Mouse (Mus musculus) 3T3-L1 (cell line): ENCODE measurements around the gene Npc2.

Source experiments
- DNase-seq: peaks from one replicate; pipeline ENCODE4 v3.0.0-alpha.2; 2015; ENCODE audit warnings: low read depth, low spot score

The Npc2 gene

GRCm38 (mm10) chr12:84772726-84773441 lies at the start of gene Npc2, which contains the start of gene Isca2:
Npc2 (minus strand) TSS chr12:84773152.
Isca2 (plus strand) TSS chr12:84773251.
- DNase-seq = peak; percentile 99

DNA sequence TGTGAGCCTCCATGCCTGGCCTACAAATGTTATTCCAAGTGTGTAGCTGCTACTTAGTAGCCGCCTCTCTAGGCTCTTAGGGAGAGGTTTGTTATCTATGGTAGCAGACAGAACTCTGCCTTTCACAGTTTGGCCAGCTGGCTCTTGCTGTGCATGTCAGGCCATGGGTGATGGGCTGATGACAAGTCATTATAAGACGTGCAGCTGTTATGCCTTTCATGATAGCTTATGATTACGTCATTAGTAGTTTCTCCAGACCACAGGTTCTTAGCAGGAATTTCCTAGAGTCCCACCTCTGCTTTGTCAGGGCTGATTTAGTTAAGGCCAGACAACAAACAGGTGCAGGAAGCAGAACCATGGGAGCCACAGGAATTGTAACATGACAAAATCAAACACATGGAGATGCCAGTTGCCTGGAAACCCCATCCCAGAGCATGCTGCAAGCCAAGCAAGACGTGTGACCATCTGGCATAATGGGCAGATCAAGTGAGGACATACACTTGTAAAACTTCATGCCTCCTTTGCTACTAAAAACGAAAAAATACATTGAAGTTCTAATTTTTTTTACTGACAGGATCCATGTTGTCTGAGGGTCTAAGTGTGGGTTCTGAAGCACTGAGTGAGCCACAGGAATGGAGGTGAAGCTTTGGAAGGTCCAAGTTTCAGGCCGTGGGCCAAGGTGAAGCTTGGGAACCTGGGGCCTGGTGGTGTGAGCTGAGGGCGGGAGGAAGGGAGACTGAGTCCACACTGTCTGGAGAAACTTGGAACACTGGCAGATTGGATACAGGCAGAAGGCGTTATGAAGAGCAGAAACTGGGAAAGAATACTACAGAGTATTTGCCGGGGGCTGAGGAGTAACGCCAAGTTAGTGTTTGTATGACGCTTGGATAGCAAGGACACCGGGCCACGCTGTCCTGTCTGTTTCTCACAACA lies 46.5 kb upstream of the Npc2 start:
- no peak for DNase-seq

DNA sequence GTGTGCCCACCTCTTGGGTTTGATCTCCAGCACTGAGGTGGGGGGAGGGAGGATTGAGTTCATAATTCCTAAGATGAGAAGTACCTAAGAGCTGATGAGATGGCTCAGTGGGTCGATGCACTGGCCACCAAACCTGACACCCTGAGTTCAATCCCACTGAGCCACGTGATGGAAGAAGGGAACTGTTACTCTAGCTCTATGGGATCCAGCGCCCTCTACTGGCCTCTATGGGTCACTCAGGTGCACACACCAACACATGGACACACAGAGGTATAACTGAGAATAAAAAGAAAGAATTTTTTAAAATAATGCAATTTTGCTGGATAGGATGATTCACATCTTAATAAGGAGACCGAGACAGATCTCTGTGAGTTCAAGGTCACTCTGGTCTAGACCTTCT lies 45.5 kb upstream of the Npc2 start:
- no peak for DNase-seq

- no peak for DNase-seq
Observed at GRCm38 (mm10) chr12:84814663-84815325, 41.8 kb upstream of the Npc2 start.

GRCm38 (mm10) chr12:84813773-84814172 lies 40.8 kb upstream of the Npc2 start:
- DNase-seq = peak; percentile 45

GRCm38 (mm10) chr12:84812004-84812403 lies 39.1 kb upstream of the Npc2 start:
- DNase-seq = peak; percentile 69

GRCm38 (mm10) chr12:84811510-84811909 lies 38.6 kb upstream of the Npc2 start:
- no peak for DNase-seq

DNA sequence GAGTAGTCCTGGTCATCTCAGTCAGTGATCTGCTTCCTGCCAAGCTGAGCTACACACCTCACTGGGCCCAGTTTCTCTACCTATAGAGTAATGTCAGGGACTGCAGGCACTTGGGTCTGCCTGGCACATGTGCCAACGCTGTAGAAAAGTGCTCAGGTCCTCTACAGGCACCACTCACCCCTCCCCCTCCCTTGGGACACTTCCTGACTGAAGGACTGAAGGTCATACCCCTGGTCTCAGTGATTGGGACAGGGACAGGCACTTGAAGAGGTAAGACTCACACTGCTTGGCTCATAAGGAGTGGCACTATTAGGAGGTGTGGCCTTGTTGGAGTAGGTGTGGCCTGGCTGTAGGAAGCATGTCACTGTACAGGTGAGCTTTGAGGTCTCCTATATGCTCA lies 37.9 kb upstream of the Npc2 start:
- no peak for DNase-seq

DNA sequence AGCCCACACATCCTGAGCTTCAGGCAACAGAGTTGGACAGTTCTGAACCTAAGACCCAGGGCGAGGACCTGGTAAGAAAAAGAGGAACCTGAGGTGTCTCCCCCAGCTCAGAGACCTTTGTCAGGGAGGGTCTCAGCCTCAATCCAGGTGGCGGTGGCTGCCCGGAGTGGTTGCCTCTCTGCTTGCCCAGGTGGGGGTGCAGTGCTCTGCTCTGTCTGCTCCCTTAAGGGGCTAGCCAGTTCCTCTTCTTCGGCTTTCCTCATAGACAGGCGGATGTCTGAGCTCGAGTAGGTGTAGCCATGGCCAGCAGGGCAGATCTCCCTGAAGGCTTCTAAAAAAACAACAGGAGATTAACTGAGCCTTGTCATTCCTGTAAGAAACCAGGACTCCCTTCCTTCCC lies 36.1 kb upstream of the Npc2 start:
- DNase-seq = no peak

DNA sequence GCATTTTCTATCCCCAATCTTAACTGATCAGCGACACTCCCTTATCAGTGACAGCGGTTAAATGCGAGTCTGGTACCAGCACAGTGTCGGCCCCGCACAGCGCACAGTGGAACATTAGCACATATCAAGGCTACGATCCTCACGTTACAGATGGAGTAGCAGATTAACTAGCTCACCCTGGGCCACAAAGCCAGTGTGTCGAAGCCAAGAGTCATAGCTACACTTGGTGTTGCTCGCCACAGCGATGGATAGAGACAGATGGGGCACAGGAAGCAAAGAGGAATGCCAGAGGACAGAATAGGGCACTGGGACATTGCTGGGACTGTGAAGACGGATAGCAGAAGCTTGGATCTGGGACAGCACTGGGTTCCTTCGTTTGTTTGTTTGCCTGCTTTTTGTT lies 34.4 kb upstream of the Npc2 start:
- no peak for DNase-seq

GRCm38 (mm10) chr12:84806726-84807125 lies 33.8 kb upstream of the Npc2 start:
- DNase-seq = peak; percentile 15

GRCm38 (mm10) chr12:84806010-84806409 lies 33.1 kb upstream of the Npc2 start:
- DNase-seq = no peak

DNA sequence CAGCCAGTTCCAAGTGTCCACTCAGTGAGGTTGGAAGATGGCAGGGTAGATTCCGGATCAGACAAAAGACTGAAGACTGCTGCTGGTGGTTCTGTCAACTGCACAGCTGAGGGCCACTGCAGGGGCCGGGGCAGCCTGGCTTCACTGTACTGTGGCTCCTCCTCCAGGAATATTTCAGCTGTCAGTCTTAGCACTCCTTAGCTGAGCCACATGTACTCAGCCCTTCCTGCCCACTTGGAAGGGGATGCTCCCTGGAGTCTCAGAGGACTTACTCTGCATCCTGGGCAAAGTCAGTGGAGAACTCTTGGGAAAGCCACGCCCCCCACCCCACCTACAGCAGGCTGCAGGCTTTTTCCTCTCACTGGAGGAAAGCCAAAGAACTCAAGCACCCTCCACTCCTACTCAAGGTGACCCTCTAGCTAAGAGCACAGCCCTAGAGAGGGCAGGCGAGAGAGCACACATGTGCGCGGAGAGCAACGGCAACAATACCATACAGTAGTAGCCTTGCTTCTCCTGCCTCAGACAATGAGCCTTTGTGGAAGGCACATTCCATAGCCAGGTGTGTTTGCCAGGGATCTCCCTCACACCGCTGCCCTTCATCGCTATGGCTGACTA lies 32.4 kb upstream of the Npc2 start:
- DNase-seq = peak; percentile 21

GRCm38 (mm10) chr12:84802625-84803024 lies 29.7 kb upstream of the Npc2 start:
- no peak for DNase-seq

DNA sequence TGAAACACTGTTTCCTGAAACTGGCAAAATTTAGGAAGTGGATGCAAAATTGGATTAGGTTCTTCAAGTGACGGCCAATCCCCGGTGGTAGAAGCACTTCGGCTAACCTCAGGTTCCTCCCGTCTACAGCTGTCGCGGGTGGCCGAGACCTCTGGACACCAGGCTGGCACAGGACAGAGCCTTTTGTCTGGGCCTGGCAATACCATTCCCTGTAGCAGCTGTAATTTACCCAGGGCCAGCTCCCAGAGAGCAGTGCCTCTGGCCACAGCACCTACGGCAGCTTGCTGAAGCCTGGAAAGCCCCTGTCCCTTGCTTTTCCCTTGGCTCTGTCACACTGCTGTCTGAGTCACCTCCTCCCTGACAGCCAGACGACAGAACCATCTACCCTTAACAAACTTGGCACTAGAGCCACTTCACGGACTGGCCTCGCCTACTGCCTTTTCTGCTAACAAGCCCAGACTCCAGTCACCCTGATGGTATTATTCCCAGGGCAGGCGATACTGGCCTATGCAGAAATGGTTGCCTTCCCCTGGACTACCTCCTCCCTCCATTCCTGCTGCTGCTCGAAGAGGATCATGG lies 28.7 kb upstream of the Npc2 start:
- DNase-seq = no peak

GRCm38 (mm10) chr12:84800419-84800818 lies 27.5 kb upstream of the Npc2 start:
- DNase-seq = no peak

- no peak for DNase-seq
Observed at GRCm38 (mm10) chr12:84799086-84799485, 26.1 kb upstream of the Npc2 start.

DNA sequence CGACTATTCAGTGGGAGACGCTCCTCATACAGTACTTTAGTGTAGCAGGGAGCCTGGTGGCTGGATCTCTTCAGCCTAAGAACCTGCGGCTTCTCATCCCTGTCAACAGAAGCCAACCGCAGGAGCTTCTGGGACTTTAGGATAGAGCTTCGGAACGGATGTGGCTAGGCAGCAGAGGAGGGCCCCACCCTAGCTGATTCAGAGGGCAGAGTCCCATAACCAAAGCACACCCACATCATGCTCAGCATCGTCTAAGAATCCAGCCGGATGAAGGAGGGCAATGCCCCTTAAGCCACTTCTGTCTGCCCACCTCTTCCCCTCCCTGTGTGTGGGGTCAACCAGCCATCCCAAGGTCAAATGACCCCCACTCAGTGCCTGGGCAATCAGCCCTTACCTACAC lies 21.7 kb upstream of the Npc2 start:
- no peak for DNase-seq

DNA sequence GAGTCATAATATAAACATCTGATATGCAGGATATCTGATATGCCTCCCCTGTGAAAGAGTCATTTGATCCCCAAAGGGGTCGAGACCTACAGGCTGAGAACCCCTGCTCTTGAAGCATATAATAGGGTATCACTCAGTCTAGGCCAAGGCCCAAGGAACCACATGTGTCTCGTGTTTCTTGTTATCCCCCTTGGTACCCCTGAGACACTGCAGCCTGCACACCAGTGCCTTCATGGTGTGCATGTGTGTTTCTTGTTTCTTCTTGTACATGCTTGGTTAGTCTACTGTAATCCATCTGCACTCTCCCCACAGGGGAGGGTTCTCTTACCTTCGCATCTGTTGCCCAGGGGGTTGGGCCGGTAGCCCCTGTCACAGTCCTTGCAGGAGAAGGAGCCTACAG lies 19.7 kb upstream of the Npc2 start:
- DNase-seq = no peak

DNA sequence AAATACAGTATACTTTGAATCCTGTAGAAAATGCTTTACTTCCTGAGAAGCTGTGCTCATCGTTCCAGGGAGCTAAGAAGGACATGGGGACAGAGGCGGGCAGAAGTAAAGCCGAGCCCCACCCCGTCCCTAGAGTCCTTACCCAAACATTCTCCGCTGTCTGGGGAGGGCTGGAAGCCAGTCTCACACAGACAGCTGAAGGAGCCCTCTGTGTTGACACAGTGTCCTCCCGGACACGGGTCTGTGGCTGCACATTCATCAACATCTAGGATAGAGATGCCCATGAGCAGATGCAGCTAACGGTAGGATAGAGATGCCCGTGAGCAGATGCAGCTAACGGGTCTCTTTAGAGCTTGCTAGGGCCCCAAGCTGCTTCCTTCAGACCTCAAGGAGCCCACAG lies 17.9 kb upstream of the Npc2 start:
- DNase-seq = no peak

- no peak for DNase-seq
Observed at GRCm38 (mm10) chr12:84786091-84786490, 13.1 kb upstream of the Npc2 start.
